Mouse (Mus musculus) heart, adult 11 months (tissue): ENCODE data around the gene Nrd1.

Experiments
- DNase-seq: peaks from one replicate; pipeline ENCODE4 v3.0.0; 2022

Nrd1 gene

DNA sequence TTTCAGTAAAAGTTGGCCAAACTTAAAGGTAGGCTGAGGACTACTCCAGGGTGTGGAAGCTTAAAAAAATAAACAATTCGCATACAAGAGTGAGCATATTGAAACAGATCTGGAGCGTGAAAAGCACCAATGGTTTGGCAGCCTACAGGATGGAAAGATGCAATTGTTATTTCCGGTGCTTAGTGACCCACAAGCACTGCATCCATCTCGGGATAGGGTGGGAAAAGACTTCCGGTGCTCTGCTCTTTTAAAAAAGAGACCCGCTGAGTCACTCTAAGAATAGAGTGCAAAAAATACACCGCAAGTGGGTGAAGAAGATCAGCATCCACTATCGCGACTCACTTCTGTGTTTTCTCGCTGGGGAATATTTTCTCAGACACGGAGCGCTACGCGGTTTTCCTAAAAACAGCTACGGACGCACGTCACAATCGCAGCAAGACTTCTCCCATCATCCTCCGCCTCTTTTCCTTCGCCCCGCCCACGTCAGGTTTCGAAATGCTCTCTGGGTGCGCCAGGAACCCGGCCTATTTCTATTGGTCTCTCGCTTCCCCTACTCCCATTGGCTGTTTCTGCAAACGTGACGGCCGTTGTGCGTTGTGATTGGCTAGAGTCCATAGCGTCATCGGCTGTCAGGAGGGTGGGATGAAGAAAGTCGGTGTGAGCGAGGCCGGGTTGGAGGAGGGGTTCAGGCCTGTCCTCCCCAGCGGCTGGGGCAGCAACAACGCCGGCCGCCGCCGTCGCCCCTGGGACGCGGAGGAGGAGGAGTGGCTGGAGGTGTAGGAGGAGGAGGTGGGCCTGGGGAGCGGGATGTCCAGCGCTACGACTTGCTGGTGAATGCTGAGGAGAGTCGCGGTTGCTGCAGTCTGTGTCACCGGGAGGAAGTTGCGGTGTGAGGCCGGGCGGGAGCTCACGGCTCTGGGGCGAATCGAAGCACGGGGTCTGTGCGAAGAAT, at the start of gene Nrd1:
Nrd1 (plus strand) TSS at position 657 of the 952 bp plus-strand sequence.
- peak; percentile 100 for DNase-seq

DNA sequence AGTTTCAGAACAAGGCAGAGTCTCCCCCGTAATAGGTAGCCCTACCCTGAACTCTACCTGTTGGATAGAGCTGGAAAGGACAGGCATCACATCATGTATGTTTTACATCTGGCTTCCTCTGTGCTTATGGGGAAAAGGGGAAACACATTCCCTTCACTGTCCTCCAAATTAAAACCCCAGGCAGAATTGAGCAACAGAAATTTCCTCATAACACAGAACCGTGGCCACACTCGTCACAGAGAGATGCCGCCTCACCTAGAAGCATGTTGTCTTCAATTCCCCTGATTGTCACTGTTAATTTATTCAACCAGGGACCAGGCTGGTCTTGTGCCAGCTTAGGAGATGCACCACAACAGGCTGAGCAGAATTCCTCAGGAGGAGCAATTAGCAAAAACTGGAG, 48.8 kb upstream of the Nrd1 start:
- peak; percentile 52 for DNase-seq

DNA sequence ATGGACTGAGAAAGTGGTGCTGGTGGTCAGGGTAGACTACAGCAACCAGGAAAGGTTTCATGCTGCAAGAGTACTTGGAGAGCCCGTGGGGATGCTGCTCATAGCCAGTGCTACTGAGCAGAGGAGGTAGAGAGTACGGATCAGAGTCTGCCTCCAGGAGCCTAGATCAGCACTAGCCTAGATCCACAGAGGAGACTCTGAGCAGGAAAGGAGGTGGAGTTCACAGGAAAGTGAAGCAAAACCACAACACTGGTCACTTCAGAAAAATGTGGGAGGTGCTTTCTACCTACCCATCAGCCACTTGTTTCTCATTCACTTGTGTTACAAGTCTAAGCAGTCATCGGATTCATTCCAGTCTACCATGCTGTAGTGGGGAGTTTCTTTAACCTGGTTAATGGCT, 40.8 kb upstream of the Nrd1 start:
- DNase-seq: no peak

DNA sequence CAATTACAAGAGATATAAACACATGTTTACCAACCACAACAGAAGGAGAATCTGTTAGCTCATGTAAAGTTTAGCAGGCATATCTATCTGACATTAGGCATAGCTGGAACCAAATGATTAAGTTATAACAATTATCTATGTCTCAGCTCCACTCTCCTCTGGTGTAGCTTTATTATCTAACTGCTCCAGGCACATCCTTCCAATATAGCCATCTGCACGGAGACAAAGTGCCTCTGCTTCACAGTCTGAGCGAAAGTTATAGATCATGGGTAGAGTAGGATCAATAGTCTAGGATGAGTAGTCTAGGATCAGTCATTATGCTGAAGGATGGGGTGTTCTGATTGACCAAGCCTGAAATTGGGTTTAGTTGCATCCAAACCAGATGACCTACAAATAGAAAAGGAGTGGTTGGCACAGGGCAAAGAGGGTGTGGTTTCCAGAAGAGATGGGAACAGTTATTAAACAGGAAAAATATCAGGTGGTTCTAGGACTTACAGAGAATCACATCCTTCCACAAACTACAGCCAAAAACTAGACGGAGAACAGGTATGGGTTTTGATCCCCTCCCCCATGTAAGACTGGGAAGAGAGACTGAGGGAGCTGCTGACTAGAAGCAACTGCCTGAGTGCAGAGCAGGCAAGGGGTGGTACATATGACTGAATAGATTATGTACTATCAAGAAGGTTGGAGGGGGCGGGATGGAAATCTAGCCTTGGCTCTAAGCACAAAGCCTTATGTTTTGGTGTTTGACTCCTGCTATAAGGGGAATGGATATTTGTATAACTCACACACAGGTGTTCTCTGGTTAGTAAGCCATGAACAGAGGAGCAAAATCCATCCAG, 39.6 kb upstream of the Nrd1 start:
- no peak for DNase-seq

DNA sequence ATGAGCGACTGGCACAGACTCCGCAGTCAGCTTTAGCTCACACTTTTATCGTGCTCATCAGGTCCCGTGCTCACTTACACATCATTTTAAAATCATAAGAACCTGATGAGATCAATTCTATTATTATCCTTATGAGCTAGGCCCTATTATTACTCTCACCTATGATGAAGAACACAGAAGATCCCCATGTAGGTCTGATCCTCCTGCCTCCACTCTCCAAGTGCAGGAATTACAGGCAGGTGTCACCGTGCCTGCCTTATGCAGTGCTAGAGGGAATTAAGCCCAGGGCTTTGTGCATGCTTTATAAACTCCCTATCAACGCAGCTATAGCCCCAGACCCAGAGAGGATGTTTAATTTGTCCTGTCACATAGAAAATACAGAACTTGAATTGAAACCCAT, 37.4 kb upstream of the Nrd1 start:
- no peak for DNase-seq

DNA sequence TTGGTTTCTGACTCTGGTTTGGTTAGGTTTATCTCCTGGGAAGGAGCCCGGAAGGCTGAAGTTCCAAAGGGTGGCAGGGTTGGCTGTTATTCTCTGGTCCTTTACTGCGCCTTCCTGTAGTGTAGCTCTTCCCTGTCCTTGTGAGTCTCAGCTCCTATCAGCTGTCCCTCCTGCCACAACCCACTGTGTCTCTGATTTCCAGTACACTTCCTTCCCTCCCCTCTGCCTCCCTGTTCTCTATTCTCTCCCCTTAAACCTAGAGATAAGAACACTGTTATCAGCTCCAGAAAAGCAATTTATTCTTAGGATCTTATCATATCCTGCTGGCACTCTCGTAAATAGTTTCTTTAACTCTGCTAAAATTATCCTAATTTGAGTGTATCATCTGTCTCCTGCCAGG, 30.9 kb upstream of the Nrd1 start:
- no peak for DNase-seq

DNA sequence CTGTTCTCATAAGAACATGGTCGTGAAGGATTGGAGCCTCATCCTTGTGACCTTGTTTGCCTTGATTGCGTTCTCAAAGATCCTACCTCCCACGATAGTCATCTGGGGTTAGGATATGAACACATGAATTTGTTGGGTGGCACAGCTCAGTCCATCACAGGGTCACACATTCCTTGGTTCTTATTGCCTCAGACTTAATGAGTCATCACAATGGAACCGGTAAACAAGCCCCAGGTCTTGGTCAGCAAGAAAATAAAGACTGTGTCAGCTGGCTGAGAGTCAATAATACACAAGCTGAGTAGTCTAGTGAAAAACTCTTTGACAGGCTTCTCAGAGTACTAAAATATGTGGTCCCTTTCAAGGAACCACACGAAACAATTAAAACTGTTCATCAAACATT, 29.4 kb upstream of the Nrd1 start:
- no peak for DNase-seq

DNA sequence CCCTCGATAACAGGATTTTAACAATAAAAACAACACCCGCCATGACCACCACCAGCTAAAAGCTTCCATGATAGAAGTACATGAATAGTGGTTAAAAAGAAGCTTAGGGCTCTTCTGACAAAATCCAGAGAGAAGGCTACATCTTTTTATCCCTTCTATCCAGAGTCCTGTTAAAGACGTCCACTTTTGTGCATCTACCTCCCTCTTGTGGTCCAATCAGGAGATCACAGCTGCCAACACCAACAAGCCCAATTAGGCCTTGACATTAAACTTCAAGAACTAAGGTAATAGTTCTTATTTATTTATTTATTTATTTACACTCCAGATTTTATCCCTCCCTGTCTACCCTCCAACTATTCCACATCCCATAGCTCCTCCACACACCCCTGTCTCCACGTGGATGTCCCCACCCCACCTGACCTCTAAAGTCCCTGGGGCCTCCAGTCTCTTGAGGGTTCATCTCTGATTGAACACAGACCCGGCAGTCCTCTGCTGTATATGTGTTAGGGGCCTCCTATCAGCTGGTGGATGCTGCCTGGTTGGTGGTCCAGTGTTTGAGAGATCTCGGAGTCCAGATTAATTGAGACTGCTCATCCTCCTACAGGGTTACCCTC, 23.9 kb upstream of the Nrd1 start:
- DNase-seq: no peak

DNA sequence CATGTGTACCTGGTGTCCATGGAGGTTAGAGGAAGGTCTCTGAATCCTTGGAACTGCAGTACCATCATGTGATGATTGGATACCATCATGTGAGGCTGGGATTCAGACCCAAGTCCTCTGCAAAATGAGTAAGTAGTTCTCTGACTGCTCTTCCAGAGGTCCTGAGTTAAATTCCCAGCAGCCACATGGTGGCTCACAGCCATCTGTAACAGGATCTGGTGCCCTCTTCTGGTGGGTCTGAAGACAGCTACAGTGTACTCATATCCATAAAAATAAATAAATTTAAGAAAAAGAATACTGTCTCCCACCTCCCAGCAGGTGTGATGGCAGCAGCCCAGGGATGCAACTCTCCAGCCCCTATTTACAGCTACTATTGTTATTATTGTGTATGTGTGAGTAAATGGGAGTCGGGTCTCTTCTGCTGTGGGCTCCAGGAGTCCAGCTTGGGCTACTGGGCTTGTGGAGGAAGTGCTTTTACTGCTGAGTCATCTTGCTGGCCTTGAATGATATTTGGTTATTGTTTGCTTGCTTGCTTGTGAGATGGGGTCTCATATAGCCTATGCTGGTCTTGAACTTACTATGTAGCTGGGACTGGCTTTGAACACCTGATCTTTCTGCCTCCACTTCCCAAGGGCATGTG, 13.5 kb upstream of the Nrd1 start:
- no peak for DNase-seq

DNA sequence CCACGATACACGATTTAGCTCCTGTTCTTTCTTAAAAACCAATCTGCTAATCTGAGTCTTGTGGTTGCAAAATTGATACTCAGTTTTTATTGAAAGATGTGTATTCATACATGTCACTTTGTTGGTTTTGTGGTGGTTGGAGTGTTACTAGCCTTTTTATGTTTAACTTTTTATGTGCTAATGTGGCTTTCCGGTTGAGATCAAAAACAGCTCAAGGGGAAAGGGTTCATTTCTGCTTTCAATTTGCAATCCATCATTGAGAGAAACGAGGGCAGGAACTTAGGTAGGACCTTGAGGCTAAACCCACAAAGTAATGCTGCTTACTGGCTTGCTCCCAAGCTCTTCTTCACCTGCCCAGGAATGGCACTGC, 13.0 kb upstream of the Nrd1 start:
- DNase-seq: no peak

DNA sequence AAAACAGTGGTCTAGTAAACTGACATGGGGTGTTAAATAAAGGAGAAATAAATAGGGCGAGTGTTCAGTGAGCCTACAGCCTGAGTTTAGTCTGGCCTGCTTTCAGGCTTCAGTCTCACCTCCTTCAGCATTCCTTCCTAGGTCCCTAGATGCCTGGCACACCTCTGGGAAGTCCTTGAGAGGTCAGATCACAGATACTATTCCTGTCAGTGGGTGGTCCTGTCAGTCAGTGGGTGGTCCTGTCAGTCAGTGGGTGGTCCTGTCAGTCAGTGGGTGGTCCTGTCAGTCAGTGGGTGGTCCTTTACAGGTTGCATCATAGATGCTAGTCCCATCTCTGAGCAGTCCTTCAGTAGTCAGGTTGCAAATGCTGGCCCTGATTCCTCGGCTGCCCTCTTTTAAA, 11.0 kb upstream of the Nrd1 start:
- no peak for DNase-seq

DNA sequence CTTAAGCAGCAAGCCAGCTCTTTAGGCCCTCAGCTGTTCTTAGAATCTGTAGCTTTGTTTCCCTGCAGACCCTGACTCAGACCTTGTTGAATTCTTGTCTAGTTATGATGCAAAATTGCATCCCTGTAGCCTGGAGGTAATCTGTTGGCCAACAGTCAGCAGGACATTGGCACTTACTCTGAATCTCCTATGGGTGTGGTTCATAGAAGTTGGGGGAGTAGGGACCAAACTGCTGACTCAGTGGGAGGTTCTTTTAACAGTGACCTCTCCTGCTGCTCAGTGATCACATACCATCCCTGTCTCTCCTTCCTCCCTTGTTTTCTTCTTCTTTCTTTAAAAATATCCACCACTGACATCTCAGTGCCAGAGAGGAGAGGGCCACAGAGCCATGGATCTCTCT, 10.4 kb upstream of the Nrd1 start:
- DNase-seq: no peak

DNA sequence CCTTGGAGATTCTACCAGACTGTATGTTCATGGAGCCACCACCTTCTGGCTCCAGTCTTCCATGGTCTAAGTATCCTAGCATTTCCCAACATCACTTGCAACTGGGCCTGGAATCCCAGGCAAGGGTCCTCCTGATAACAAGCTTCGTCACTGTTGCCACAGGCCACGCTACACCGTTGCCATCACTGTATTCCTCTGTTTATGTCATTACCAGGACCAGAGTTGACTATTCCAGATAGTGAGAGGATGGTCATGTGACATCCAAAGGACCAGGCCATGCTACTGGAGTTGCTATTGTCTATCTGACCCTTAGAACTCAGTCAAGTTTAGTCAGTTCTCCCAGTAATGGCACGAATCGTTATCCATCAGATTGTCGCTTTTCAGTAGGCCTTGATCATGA, 9.9 kb upstream of the Nrd1 start:
- DNase-seq: no peak

DNA sequence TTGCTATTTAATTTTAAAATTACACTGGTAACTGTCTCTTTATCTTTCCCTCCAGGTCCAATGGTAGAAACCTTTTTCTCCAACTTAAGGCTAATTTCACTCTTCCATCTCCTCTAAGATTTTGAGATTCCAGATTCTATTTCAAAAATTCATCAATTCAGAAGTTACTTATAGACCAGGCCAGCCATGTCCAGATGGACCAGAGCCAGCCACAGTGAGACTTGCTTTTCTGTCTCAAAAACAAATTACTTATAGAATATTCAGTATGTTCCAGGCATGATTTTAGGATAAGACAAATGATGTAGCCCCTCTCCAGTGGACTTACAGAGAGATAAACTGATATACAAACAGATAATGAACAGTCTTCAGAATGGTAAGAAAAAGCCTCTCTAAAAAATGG, 8.6 kb upstream of the Nrd1 start:
- no peak for DNase-seq

DNA sequence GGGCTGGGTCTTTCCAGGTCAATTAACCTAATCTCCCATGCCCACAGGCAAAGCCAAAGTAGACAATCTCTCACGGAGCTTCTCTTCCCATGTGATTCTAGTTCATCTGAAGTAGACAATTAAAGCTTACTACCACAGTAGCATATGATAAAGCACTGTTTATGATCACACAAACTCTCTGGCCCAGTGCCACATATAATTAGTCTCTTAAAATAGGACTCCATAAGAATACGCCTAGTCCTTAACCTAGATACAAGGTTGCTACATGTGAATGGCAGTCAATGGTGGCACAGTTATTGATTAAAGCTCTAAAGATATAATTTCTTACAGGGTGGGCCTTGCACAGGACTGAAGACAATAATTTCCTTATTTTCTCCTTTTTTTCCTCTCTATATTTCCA, 7.5 kb upstream of the Nrd1 start:
- no peak for DNase-seq

DNA sequence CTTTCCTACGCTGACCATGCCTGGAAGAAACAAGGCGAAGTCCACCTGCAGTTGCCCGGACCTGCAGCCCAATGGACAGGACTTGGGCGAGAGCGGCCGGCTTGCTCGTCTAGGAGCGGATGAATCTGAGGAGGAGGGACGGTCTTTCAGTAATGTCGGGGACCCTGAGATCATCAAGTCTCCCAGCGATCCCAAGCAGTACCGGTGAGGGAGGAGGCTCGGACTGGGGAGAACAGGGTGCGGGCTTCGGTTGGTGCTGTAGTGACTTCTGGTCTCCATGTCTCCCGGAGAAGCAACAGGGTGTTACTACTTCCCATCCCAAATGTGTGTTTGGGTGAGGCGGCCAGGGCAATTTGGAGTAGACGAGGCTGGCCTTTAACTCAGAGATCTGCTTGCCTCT, 506 bp downstream of the Nrd1 start:
- DNase-seq: no peak

DNA sequence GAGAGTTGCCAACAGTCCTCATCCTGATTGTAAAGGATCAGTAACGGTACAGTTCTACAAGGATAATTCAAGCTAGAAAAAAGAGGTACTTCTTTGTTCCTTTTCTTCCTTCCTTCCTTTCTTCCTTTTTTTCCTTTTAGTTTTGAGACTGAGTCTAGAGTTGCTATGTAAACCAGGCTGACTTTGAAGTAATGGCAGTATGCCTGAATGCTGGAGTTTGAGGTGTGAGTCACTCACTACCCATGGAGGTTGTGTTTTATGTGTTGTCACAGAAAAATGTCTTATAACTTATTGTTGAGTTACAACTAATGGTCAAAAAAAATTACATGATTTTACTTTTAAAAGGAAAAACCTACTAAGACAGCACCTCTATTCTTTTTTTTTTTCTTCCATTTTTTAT, 7.6 kb downstream of the Nrd1 start:
- no peak for DNase-seq

DNA sequence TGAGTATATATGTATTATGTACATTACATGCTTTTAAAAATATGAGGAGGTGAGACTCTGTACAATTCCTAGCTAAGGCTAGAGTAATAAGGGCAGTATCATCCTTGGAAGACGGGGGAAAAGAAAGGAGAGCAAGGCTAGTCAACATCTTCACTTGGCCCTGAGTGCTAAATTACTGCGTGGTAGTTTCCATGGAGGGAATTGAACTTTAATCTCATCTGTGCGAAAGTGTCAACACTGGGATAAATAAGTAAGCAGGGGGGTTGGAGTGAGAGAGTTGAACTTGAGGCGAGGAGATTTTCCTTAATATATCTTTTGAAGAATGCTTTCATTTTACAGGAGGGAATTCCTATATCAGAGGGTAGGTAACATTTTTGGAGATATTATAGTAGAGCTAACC, 13.6 kb downstream of the Nrd1 start:
- DNase-seq: no peak

DNA sequence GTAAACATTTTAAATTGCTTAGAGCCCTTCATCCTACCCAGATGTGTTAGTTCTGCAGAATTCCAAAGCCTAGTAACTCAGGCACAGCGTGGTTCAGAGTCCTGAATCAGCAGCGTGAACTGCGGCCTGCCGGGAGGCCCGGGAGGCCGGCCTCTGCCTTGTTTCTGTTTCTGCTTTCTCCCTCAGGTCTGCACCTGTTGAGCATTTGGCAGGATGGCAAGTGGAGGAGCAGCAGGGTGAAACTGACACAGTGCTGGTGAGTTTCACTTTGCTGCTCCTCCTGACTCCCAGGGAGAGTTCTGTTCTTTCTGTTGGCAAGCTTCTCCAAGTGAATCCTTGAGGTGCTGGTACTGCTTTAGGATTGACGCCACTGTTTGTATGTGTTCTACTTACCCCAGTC, 17.0 kb downstream of the Nrd1 start:
- no peak for DNase-seq

DNA sequence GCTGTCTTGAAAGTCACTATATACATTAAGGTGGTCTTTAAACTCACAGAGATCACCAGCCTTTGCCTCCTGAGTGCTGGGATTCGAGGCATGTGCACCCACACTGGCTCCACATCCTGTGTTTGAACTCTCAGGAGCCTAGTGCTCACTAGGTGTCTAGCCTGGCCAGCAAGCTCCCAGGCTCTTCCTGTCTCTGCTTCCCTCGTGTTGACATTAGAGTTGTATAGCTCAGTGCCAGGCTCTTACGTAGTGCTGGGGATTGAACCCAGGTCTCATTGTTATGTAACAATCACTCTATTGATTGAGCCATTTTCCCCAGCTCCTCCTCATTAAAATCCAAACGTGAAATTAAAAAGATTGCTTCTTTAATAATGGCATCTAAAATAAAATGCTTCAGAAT, 18.8 kb downstream of the Nrd1 start:
- peak; percentile 59 for DNase-seq

DNA sequence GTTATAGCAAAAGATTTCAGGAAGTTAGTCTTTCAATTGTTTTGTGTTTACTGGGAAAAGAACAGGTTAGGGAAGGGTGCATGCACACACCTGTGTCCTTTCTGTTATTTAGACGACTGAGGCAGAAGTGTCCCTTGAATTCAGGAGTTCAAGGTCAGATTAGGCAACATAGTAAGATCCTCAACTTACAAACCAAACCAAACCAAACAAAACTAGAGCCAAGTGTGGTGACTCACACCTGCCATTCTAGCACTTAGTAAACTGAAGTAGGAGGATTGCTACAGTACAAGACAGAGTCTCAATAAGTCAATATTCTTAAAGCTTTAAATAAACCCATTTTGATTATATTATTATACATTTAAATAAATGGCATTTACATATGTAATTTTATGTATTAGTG, 21.5 kb downstream of the Nrd1 start:
- DNase-seq: no peak

DNA sequence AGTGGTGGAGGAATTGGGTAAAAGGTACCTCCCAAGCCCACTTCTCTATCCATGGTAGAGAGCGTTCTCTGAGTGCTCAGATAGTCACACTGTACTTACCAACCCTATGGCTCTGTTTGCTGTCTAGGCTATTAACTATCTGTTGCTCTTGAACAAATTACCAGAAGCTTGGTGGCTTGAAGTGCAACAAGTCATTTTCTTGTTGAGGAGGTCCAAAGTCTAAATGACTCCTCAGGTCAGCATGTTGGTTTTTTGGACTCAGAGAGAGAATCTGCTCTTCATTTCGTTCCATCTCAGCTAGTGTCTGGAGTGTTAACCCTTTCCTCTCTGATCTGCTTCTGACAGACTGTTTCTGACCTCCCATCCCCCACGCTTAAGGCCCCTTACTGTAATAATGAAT, 24.6 kb downstream of the Nrd1 start:
- DNase-seq: peak; percentile 14

DNA sequence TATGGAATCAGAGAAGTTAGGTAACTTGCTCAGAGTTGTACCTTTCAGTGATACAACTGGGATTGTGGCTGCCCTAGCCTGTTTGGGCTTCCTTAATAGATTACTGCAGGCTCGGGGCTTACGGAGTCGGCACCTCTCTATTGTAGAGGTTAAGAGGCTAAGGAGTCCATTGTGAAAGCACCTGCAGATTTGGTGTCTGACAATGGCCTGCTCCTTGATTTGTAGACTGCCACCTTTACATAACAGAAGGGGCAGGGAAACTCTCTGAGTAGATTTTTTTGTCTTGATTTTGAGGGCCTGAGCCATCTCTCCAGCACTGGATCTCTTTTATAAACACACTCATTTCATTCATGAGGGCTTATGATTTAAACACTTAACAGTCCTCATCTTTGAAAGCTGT, 26.1 kb downstream of the Nrd1 start:
- DNase-seq: peak; percentile 22
